In the genomic region with DNA sequence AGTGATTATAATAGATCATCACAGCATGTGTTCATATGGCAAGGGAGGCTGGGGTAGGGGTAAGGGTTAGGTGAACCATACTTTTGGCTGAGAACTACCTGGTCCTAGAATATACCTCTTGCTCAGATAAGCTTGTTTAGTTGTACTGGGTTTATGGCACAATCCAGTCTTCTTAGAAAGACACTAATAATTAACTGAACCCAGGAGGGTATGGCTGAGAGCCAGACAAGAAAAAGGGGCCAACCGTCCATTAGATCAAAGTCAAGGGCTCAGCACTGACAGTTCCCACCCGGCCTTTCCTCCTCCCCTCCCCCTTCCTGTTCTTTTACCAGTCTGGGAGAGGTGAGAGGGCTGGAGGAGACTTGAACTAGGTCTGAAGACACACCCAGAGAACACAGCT, we compare ENCODE assay signal across 23 mouse cellular contexts.
DNase-seq lines count a peak whose midpoint lies in the region; ATAC-seq lines count a peak whose summit lies in the region.
"Had no signal": no experiment of that assay in that cellular context is flagged by ENCODE, and none has a peak within 500 bp of the region (broad histone marks: within the 10 kb centered on the region; RNA-seq: fewer than 3 reads in every experiment).

No protein-coding gene starts in this region.

- H3K27me3 ChIP-seq in liver, embryonic 12.5 days (replicated peaks) = no peaks in the 10 kb centered on the region
- no peaks in the 10 kb centered on the region for H3K27me3 ChIP-seq in kidney, embryonic 16.5 days (ENCODE audit: insufficient read depth, low read length)
- no peaks in the 10 kb centered on the region for H3K27me3 ChIP-seq in liver, embryonic 15.5 days
- H3K27me3 ChIP-seq in hindbrain, embryonic 12.5 days = no peaks in the 10 kb centered on the region
- H3K27me3 ChIP-seq in forebrain, embryonic 13.5 days = no peaks in the 10 kb centered on the region
- H3K27me3 ChIP-seq: embryonic facial prominence, embryonic 13.5 days; hindbrain, embryonic 15.5 days; limb, embryonic 12.5 days; lung, embryonic 15.5 days had no signal

- H3K27ac ChIP-seq in liver, embryonic 12.5 days = no peak overlapping the region
- peak overlapping the region; percentile 57; the same call in 1 of the 2 replicates for H3K27ac ChIP-seq in kidney, embryonic 16.5 days (ENCODE audit: low read length)
- H3K27ac ChIP-seq in liver, embryonic 15.5 days (replicated peaks) = peak overlapping the region; percentile 39; the same call in 1 of the 2 replicates
- no peak overlapping the region for H3K27ac ChIP-seq in hindbrain, embryonic 12.5 days
- no peak overlapping the region for H3K27ac ChIP-seq in forebrain, embryonic 13.5 days
- H3K27ac ChIP-seq: embryonic facial prominence, embryonic 13.5 days; heart, embryonic 10.5 days; hindbrain, embryonic 15.5 days; layer of hippocampus, adult 2 months; left cerebral cortex, adult 2 months; limb, embryonic 12.5 days; lung, embryonic 15.5 days; macrophage had no signal

- no peak for DNase-seq in liver
- no peak for DNase-seq in right cerebral cortex, postnatal 10 days (ENCODE audit: low spot score in 2 of 2)
- no peak for DNase-seq in c-Kit-positive CD71-positive TER-119-positive erythroid progenitor cells, embryonic 14.5 days (ENCODE audit: low spot score)
- DNase-seq: adrenal gland, postnatal 25 days; cerebellum, adult 8-10 months; gastrocnemius, postnatal 10 days; heart, postnatal 14 days; right cerebral cortex, postnatal 25 days; thymus, adult 18-20 months had no signal

- 0 out of 2 replicates have a peak, but pooled peaks cover 4% of the 10 kb centered on the region for H3K9me3 ChIP-seq in liver, embryonic 12.5 days (replicated peaks)
- no peaks in the 10 kb centered on the region for H3K9me3 ChIP-seq in kidney, embryonic 16.5 days (ENCODE audit: low read length)
- no peaks in the 10 kb centered on the region for H3K9me3 ChIP-seq in liver, embryonic 15.5 days (replicated peaks)
- peaks cover 9% of the 10 kb centered on the region for H3K9me3 ChIP-seq in hindbrain, embryonic 12.5 days (replicated peaks)
- peaks cover 6% of the 10 kb centered on the region for H3K9me3 ChIP-seq in forebrain, embryonic 13.5 days (replicated peaks)
- H3K9me3 ChIP-seq: embryonic facial prominence, embryonic 13.5 days; hindbrain, embryonic 15.5 days; limb, embryonic 12.5 days; lung, embryonic 15.5 days had no signal

- no peak overlapping the region for H3K4me2 ChIP-seq in liver, embryonic 12.5 days
- H3K4me2 ChIP-seq in kidney, embryonic 16.5 days (replicated peaks; ENCODE audit: low read depth, low read length) = no peak overlapping the region
- H3K4me2 ChIP-seq in liver, embryonic 15.5 days = no peak overlapping the region
- no peak overlapping the region for H3K4me2 ChIP-seq in hindbrain, embryonic 12.5 days (replicated peaks)
- H3K4me2 ChIP-seq in forebrain, embryonic 13.5 days = no peak overlapping the region
- H3K4me2 ChIP-seq: embryonic facial prominence, embryonic 13.5 days; hindbrain, embryonic 15.5 days; limb, embryonic 12.5 days; lung, embryonic 15.5 days; midbrain, embryonic 11.5 days had no signal

- 28% methylated on average over 2 of the region's 2 CpGs for WGBS in liver, embryonic 12.5 days (ENCODE audit: insufficient replicate concordance)
- WGBS in kidney, embryonic 16.5 days = 7% methylated on average over 2 of the region's 2 CpGs
- WGBS in liver, embryonic 15.5 days (ENCODE audit: insufficient replicate concordance) = 9% methylated on average over 2 of the region's 2 CpGs
- 53% methylated on average over 2 of the region's 2 CpGs for WGBS in hindbrain, embryonic 12.5 days
- 44% methylated on average over 2 of the region's 2 CpGs for WGBS in forebrain, embryonic 13.5 days

- ATAC-seq in liver, embryonic 12.5 days = peak; percentile 35; the same call in 1 of the 2 replicates
- peak; percentile 86 for ATAC-seq in kidney, embryonic 16.5 days (ENCODE audit: low FRiP score, low TSS enrichment)
- ATAC-seq in liver, embryonic 15.5 days (ENCODE audit: insufficient read depth) = peak; percentile 76
- ATAC-seq in hindbrain, embryonic 12.5 days (ENCODE audit: low FRiP score) = no peak
- ATAC-seq in forebrain, embryonic 13.5 days = no peak

- H3K4me1 ChIP-seq in liver, embryonic 12.5 days = no peaks in the 10 kb centered on the region
- no peaks in the 10 kb centered on the region for H3K4me1 ChIP-seq in kidney, embryonic 16.5 days (ENCODE audit: insufficient read depth, low read length)
- no peaks in the 10 kb centered on the region for H3K4me1 ChIP-seq in liver, embryonic 15.5 days (replicated peaks)
- H3K4me1 ChIP-seq in hindbrain, embryonic 12.5 days = no peaks in the 10 kb centered on the region
- no peaks in the 10 kb centered on the region for H3K4me1 ChIP-seq in forebrain, embryonic 13.5 days
- H3K4me1 ChIP-seq: embryonic facial prominence, embryonic 13.5 days; heart, embryonic 10.5 days; hindbrain, embryonic 15.5 days; limb, embryonic 12.5 days; lung, embryonic 15.5 days had no signal

- H3K4me3 ChIP-seq in liver, embryonic 12.5 days = no peak overlapping the region
- H3K4me3 ChIP-seq in kidney, embryonic 16.5 days (ENCODE audit: low read length) = no peak overlapping the region
- H3K4me3 ChIP-seq in liver, embryonic 15.5 days (replicated peaks) = no peak overlapping the region
- no peak overlapping the region for H3K4me3 ChIP-seq in hindbrain, embryonic 12.5 days
- no peak overlapping the region for H3K4me3 ChIP-seq in forebrain, embryonic 13.5 days
- H3K4me3 ChIP-seq: embryonic facial prominence, embryonic 13.5 days; heart, embryonic 10.5 days; hindbrain, embryonic 15.5 days; layer of hippocampus, adult 2 months; left cerebral cortex, adult 2 months; limb, embryonic 12.5 days; lung, embryonic 15.5 days had no signal

- no peak overlapping the region for H3K9ac ChIP-seq in liver, embryonic 12.5 days
- H3K9ac ChIP-seq in kidney, embryonic 16.5 days (replicated peaks; ENCODE audit: low read length) = no peak overlapping the region
- H3K9ac ChIP-seq in liver, embryonic 15.5 days = no peak overlapping the region
- no peak overlapping the region for H3K9ac ChIP-seq in hindbrain, embryonic 12.5 days
- H3K9ac ChIP-seq in forebrain, embryonic 13.5 days = no peak overlapping the region
- H3K9ac ChIP-seq: embryonic facial prominence, embryonic 13.5 days; hindbrain, embryonic 15.5 days; limb, embryonic 12.5 days; lung, embryonic 15.5 days had no signal

- no peaks in the 10 kb centered on the region for H3K36me3 ChIP-seq in liver, embryonic 12.5 days
- no peaks in the 10 kb centered on the region for H3K36me3 ChIP-seq in kidney, embryonic 16.5 days (ENCODE audit: insufficient read depth, low read length)
- H3K36me3 ChIP-seq in liver, embryonic 15.5 days (replicated peaks) = no peaks in the 10 kb centered on the region
- no peaks in the 10 kb centered on the region for H3K36me3 ChIP-seq in hindbrain, embryonic 12.5 days
- no peaks in the 10 kb centered on the region for H3K36me3 ChIP-seq in forebrain, embryonic 13.5 days (ENCODE audit: poor library complexity, severe bottlenecking)
- H3K36me3 ChIP-seq: embryonic facial prominence, embryonic 13.5 days; heart, embryonic 10.5 days; hindbrain, embryonic 15.5 days; limb, embryonic 12.5 days; lung, embryonic 15.5 days had no signal

Comparison
In these comparisons a context has a peak if more than half of its experiments do, and no peak if none do; other contexts are left out.
1. H3K27ac ChIP-seq: peak in kidney, embryonic 16.5 days (single experiment) and liver, embryonic 15.5 days (single experiment); none in liver, embryonic 12.5 days (single experiment), hindbrain, embryonic 12.5 days (single experiment) and forebrain, embryonic 13.5 days (single experiment).
2. ATAC-seq: peak in liver, embryonic 12.5 days (single experiment), kidney, embryonic 16.5 days (single experiment) and liver, embryonic 15.5 days (single experiment); none in hindbrain, embryonic 12.5 days (single experiment) and forebrain, embryonic 13.5 days (single experiment).